10 mouse cellular contexts compared by ENCODE assay signal in the genomic region with DNA sequence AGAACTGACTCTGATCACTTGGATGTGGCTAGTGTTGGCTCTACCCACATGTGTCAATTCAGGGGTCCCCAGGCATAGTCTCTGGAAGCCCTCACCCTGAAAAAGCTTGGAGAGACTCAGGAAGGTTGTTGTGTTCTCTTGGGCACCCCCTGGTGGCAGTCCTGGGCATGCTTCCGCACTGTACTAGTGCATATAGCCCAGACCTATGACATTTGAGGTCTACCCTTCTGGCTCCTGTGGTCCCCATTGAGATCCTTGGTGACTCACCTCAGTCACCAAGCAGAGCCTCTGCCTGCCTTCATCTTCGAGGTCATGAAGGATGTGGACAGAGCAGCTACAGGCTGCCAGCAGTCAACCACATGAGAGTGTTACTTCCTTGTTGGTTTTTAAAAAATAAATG. TPM values are rescaled to one million over a fixed set of nuclear protein-coding genes. Genes with fewer than 3 reads are reported as not detected.
DNase-seq lines count a peak whose midpoint lies in the region; ATAC-seq and TF ChIP-seq lines count a peak whose summit lies in the region.
"Had no signal": no experiment of that assay in that cellular context is flagged by ENCODE, and none has a peak within 500 bp of the region (broad histone marks: within the 10 kb centered on the region; RNA-seq: fewer than 3 reads in every experiment).

No protein-coding gene starts in this region.

- peak; percentile 50 for ATAC-seq in forebrain, postnatal 0 days
- peak; percentile 18; the same call in 1 of the 2 replicates for ATAC-seq in neutrophil, adult 5-6 weeks (ENCODE audit: extremely low read depth, insufficient number of reproducible peaks, low FRiP score, poor library complexity, severe bottlenecking)

- no peaks in the 10 kb centered on the region for H3K27me3 ChIP-seq in forebrain, postnatal 0 days (ENCODE audit: insufficient read depth, low read length)
- H3K27me3 ChIP-seq: lung, embryonic 15.5 days had no signal

- no peak overlapping the region for H3K9ac ChIP-seq in forebrain, postnatal 0 days
- H3K9ac ChIP-seq: lung, embryonic 15.5 days had no signal

- WGBS in lung, adult 2 months = 70% methylated on average over 2 of the region's 2 CpGs
- WGBS in forebrain, postnatal 0 days = 87% methylated on average over 2 of the region's 2 CpGs

- no peaks in the 10 kb centered on the region for H3K4me1 ChIP-seq in lung, adult 2 months (ENCODE audit: control insufficient read depth, insufficient read depth, low read length)
- H3K4me1 ChIP-seq in forebrain, postnatal 0 days (ENCODE audit: insufficient read depth) = peaks cover 4% of the 10 kb centered on the region; the same call in 1 of the 2 replicates

- no peak overlapping the region for H3K4me3 ChIP-seq in lung, adult 2 months (replicated peaks; ENCODE audit: extremely low read depth, low read depth, low read length)
- H3K4me3 ChIP-seq in forebrain, postnatal 0 days (ENCODE audit: low read depth, low read length) = no peak overlapping the region
- H3K4me3 ChIP-seq: lung, embryonic 15.5 days had no signal

- DNase-seq in cerebellum, postnatal 14 days = peak; percentile 71 to 82
- no peak for DNase-seq in cerebellum, adult 11 months
- DNase-seq in lung, adult 2 months = no peak
- no peak for DNase-seq in lung, adult 18-20 months
- peak; percentile 77 for DNase-seq in R1 (ENCODE audit: low read depth, low spot score)
- peak; percentile 71 for DNase-seq in forebrain, postnatal 0 days
- DNase-seq in gastrocnemius, postnatal 4 days (ENCODE audit: low spot score in 2 of 2) = no peak

- H3K27ac ChIP-seq in forebrain, postnatal 0 days (ENCODE audit: low read depth, low read length) = no peak overlapping the region
- H3K27ac ChIP-seq: lung, embryonic 15.5 days had no signal

- peaks cover 30% of the 10 kb centered on the region for H3K36me3 ChIP-seq in forebrain, postnatal 0 days (ENCODE audit: insufficient read depth)

- H3K9me3 ChIP-seq in forebrain, postnatal 0 days (ENCODE audit: low read length) = no peaks in the 10 kb centered on the region
- H3K9me3 ChIP-seq: lung, embryonic 15.5 days had no signal

- no peak overlapping the region for H3K4me2 ChIP-seq in forebrain, postnatal 0 days (ENCODE audit: low read depth)
- H3K4me2 ChIP-seq: lung, embryonic 15.5 days had no signal

- peak; percentile 69 for TF ChIP-seq CTCF in lung, adult 2 months (IDR thresholded peaks at IDR 0.05; ENCODE audit: insufficient read depth, low read length)
- peak; percentile 79 for TF ChIP-seq CTCF in forebrain, postnatal 0 days (IDR thresholded peaks at IDR 0.05; ENCODE audit: low read depth)

- TF ChIP-seq POLR2A in lung, adult 2 months (IDR thresholded peaks at IDR 0.05; ENCODE audit: borderline replicate concordance, extremely low read depth, low read depth, low read length) = no peak

RNA-seq across cellular contexts. Expression of gene Pgls, which starts 5.1 kb away (rescaled TPM):
- 140 TPM in 2 replicates for polyA plus RNA-seq in lung, adult 2 months (2012; rRNA removed)
- total RNA-seq in forebrain, postnatal 0 days (2014; rRNA removed) = 248 and 264 TPM in 2 replicates
- polyA plus RNA-seq in forebrain, postnatal 0 days (2015; fragmentation: Nextera tagmentation; extraction: Ambion mirVana) = 262 and 318 TPM in 2 replicates
- total RNA-seq in neutrophil, adult 5-6 weeks (2017) = 45.6 and 55.1 TPM in 2 replicates
- 10 to 100 TPM; 71.4 to 72.1 TPM for total RNA-seq in gastrocnemius, postnatal 4 days (2021)

RNA-seq across cellular contexts. Expression of gene Fam129c, which starts 10.6 kb away (rescaled TPM):
- polyA plus RNA-seq in lung, adult 2 months (2012; rRNA removed) = 4.8 and 5.4 TPM in 2 replicates
- total RNA-seq in forebrain, postnatal 0 days (2014; rRNA removed) = 3.4 and 11.1 TPM in 2 replicates
- polyA plus RNA-seq in forebrain, postnatal 0 days (2015; fragmentation: Nextera tagmentation; extraction: Ambion mirVana) = 2.0 and 2.8 TPM in 2 replicates
- total RNA-seq in neutrophil, adult 5-6 weeks (2017) = 94.7 and 127 TPM in 2 replicates
- total RNA-seq in gastrocnemius, postnatal 4 days (2021) = 1 to 10 TPM; 1.8 to 2.6 TPM

RNA-seq across cellular contexts. Expression of gene Slc27a1, which starts 18.2 kb away (rescaled TPM):
- polyA plus RNA-seq in lung, adult 2 months (2012; rRNA removed) = 73.5 and 101 TPM in 2 replicates
- total RNA-seq in forebrain, postnatal 0 days (2014; rRNA removed) = 106 and 133 TPM in 2 replicates
- 74.8 and 102 TPM in 2 replicates for polyA plus RNA-seq in forebrain, postnatal 0 days (2015; fragmentation: Nextera tagmentation; extraction: Ambion mirVana)
- total RNA-seq in neutrophil, adult 5-6 weeks (2017) = 3.4 and 5.7 TPM in 2 replicates
- total RNA-seq in gastrocnemius, postnatal 4 days (2021) = 10 to 100 TPM; 51.7 to 52.8 TPM

RNA-seq across cellular contexts. Expression of gene Nxnl1, which starts 20.5 kb away (rescaled TPM):
- 0.09 TPM in 1 of 2 replicates, not detected in the other for polyA plus RNA-seq in lung, adult 2 months (2012; rRNA removed)
- total RNA-seq in forebrain, postnatal 0 days (2014; rRNA removed) = 0.08 TPM in 1 of 2 replicates, not detected in the other
- not detected in 2 replicates for polyA plus RNA-seq in forebrain, postnatal 0 days (2015; fragmentation: Nextera tagmentation; extraction: Ambion mirVana)
- total RNA-seq in neutrophil, adult 5-6 weeks (2017) = not detected in 2 replicates
- total RNA-seq in gastrocnemius, postnatal 4 days (2021) = under 1 TPM; 0.26 to 0.29 TPM
- total RNA-seq: ES-E14 had no signal
- polyA plus RNA-seq: lung, embryonic 15.5 days had no signal

RNA-seq across cellular contexts. Expression of gene Colgalt1, which starts 23.9 kb away (rescaled TPM):
- polyA plus RNA-seq in lung, adult 2 months (2012; rRNA removed) = 172 and 200 TPM in 2 replicates
- 84.3 and 85.6 TPM in 2 replicates for total RNA-seq in forebrain, postnatal 0 days (2014; rRNA removed)
- 58.4 and 59.6 TPM in 2 replicates for polyA plus RNA-seq in forebrain, postnatal 0 days (2015; fragmentation: Nextera tagmentation; extraction: Ambion mirVana)
- total RNA-seq in neutrophil, adult 5-6 weeks (2017) = 92.2 and 92.5 TPM in 2 replicates
- total RNA-seq in gastrocnemius, postnatal 4 days (2021) = 10 to 100 TPM; 63.9 to 77.4 TPM

Comparison
In these comparisons a context has a peak if more than half of its experiments do, and no peak if none do; other contexts are left out.
1. DNase-seq: peak in cerebellum, postnatal 14 days (2 of 2), R1 (single experiment) and forebrain, postnatal 0 days (single experiment); none in cerebellum, adult 11 months (single experiment), lung, adult 2 months (single experiment), lung, adult 18-20 months (0 of 2) and gastrocnemius, postnatal 4 days (0 of 2).